Mouse (Mus musculus) right cerebral cortex, postnatal 10 days (tissue): Measurements from ENCODE around the gene Etaa1.
"Not testable (repeated sequence)": the region's sequence is repeated elsewhere in the genome, so short reads cannot be mapped to it uniquely, and the experiment has no call there.

Experiments used
- DNase-seq, 2 experiments: peaks; one replicate each; pipeline ENCODE4 v3.0.0; 2021; ENCODE audit warnings: low spot score in 2 of 2

The Etaa1 gene

DNA sequence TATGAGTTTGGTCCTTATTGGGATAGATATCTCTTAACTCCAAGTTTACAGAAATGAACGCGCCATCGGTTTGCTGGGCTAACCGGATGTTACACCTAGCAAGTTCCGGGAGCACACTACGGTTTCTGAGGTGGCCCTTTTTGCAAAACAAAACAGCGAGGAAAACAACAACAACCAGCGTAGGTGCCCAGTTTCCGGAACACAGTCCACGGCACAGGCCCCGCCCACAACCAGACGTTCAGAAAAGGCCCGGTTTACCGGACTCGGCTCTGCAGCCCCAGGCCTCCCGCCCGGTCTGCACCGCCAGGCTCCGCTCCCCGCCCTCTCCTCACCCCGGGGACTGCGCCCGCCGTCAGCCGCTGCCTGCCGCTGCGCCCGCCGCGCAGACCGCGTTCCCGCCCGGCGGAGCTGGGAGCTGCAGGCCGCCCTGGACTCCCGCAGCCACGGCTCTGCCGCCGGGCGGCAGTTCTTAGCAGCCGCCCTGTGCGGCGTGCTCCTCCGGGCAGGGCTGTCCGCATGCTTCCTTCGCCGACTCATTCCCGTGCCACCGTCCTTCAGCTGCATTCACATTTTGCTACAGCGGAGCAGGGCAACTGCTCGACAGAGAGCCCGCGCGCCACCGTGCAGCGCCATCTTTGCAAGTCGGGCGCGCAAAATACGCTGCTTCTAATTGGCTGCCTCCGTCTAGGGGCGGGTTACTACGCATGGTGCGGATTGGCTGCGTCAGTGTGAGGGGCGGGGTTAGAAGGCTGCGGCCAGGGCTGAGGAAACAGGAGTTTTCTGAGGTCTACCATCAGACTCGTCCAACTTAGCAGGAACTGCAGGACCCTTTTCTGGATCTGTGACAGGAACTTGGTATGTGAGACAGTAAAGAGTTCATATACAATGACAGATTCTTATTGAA lies at the start of gene Etaa1:
Gene Etaa1 (minus strand): TSS at position 645 of the 904 bp plus-strand sequence.
- peak; percentile 96 to 97 for DNase-seq

DNA sequence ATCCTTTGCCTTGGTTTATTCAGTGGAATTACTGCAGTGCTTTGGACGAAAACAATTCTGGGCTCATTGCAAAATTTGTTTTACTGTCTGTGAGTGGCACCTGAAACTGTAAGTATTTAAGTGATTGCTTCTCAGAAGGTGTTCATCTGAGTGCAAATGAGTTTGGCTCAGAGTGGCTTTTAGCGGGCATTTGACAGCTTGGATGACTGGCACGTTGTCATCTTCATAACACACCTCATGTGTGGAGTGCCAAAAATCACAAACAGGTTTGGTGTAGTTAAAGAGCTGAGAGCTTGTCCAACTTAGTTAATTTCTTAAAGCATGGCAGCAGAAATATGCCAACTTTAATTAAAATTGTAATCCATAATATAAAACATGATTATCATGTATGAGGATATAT lies 40.5 kb upstream of the Etaa1 start:
- no peak for DNase-seq

DNA sequence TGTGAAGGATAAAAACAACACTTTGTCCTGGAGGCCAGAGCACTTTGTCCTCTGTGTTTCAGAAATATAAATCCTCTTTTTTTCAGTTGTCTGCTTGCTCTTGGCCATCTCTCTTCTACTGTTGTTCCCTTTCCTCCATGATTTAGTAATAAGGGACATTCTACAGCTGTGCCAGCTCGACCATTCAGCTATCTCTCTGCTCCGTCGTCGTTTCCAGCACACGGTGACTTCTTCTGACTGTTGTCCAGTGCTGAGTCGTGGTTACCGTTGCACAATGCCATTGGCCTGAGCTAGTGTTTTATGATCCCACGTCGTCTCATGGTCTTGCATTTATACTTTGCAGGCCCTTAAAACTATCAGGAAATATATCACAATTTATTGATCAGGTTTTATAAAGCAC lies 38.6 kb upstream of the Etaa1 start:
- DNase-seq, result no peak

DNA sequence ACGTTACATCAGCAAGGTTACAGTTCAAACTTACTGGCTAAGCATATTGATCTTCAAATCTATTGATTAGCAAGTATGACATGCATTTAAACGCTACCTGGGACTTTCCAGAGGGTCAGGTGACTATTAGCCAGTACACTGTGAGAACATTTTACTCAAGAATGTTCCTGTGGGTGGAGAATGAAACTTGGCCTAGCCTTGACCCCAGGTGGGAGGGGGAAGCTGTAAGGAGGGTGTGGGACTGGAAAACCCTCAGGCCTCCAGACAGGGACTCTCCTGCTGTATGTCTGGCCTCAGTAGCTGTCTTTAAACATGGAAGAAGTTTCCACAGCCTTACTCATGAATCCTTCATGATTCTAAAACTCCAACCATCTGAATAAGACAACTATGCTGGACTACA lies 29.7 kb upstream of the Etaa1 start:
- DNase-seq, result no peak

DNA sequence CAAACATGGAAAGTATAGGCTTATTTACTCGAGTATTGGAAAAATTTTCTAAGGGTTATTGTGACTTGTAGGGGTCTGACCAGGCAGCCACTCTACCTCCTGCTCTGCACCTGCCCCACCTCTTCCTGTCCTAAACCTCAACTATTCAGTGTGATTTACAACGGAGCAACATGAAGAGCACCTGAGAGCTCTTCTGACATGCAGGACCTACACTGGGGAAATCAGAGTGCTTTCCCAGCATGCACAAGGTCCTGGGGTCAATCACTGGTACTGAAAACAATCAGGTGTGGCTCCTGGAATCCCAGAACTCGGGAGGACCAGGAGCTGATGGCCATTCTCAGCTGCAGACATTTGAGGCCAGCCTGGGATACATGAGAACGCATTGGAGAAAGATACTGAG lies 27.6 kb upstream of the Etaa1 start:
- DNase-seq, result no peak

DNA sequence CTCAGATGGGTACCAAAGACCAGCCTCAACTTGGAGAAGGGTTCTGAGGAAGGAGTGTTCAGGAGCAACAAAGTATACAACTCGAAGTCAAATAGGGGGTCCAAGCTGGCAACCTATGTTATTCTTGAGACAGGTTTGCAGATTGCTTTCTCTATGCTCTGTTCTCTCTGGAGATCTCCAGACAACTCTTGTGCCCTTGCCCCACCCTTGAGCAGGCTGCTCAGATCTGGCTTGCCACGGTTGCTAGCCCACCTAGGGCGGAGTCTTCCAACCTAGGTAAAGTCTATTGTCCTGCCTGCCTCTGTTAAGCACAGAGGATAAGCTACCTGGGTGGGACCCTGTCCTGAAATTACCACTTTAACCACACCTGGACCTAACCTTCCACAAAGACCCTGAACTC lies 21.9 kb upstream of the Etaa1 start:
- no peak for DNase-seq

DNA sequence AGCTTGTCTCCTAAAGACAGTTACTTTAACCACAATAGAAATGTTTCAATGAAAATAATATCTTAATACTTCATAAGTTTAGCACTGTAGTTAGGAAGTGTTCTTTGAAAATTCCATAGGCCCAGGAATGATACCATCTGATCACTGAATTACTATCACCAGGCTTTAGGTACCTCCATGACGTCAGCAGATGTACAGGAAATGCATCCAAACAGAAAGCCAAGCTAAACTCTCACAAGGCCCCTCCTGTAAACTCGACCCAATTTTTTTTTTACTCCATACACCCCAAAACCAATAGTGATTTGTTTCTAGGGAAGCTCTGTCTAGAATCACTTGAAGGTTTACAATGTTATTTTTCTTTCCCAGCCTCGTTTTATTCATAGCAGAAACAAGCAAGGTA lies 884 bp downstream of the Etaa1 start:
- no peak for DNase-seq

DNA sequence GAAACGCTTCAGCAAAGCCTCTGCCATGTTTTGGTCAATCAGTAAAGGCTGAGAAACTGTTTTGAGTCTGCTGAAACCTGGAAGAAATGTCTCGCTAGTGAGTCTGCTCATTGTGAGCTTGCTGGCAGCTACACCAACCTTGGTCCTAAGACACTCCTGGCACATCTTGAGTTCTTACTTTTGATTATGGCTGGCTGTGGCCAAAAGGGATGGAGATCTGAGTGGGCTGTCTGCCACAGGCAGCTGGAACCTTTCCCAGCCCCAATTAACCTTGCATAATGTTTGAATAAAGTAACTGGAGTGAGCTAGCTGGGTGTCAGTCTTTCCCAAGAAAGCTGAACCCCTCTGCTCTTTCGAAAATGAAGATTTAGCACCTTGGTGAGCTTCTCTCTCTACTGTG lies 2.3 kb downstream of the Etaa1 start:
- DNase-seq, result peak; percentile 79 to 84

DNA sequence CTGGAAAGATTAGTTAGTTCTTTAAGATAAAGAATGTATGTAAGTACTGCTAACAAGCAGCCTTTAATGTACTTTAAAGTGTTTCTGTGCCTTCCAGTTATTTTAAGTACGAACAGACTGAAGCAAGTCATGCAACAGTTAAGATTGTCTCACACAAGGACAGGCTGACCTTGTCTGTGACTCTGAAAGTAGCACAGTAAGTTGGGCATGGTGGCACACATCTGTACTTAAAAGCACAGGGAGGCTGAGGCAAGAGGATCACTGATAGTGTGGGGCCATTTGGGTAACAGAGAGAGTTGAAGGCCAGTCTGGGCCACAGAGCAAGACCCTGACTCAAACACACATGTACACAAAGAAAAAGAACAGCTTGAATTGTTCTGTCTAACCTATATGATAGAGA lies 14.5 kb downstream of the Etaa1 start:
- no peak for DNase-seq

DNA sequence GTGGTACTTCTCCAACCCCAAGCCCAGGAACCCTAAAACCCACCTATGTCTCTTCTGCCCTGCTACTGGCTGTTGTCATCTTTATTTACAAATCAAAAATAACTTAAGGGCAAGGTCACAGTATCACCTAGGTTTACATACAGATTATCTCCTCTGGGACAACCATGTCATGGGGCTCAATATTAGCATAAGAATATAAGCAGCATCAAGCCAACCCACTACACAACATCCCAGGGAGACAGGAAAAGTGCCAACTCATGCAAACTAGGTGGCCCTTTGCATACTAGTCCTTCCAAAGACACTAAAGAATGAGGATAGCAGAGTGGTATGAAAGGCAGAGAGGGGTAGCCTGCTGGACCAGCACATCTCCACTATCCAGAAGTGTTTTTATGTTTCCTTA lies 15.7 kb downstream of the Etaa1 start:
- no peak for DNase-seq

DNA sequence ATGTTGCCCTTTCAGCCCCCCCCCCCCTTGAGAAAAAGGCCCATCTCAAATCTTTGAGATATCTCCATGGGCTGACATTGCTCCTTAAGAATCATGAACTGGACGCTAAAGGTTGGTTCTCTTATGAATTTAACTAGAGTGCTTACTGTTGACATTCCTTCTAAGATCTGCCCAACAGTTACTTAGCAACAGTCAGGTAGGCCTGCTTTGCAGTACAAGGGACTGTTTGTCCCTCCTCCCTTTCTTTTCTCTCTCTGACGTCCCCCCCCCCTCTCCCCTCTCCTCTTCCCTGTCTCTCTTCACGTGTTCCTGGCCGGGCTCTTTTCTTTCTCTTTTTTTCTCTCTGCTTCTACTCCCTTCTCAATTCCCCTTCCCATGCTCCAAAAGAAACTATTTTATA lies 35.8 kb downstream of the Etaa1 start:
- no peak for DNase-seq

DNA sequence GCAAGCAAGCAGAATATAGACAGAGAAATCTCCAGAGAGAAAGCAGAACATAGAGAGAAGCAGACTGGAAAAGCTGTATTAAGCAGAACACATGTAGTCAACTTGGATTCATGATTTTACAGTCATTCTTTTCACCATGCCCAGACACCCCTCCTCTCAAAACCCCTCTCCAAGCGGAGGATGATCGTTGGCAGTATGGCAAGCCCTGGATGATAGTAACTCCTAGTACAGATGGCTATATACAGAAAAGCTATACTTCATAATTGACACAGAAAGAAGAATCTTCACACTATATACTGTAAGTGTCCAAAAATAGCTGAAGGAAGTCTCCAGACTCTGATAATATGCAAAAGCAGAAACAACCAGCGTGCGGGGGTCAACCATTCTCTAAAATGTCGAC lies 36.6 kb downstream of the Etaa1 start:
- peak; percentile 32 to 60 for DNase-seq

DNA sequence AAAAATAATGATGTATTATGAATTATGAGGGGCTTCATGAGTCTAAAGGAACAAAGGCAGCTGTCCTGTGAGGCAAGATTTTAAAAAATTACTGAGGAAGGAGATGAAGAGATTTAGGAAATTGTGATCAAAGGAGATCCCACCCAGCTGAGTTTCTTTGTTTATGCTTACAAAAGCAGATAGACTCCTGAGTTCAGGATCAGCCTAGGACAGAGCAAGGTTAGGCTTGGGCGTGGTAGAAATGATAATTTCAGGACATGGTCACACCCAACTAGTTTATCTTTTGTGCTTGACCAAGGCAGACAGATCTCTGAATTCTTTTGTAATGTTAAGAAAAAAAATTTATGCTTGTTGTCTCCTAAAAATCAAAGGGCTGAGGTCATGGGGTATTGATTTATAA lies 37.2 kb downstream of the Etaa1 start:
- no peak for DNase-seq

DNA sequence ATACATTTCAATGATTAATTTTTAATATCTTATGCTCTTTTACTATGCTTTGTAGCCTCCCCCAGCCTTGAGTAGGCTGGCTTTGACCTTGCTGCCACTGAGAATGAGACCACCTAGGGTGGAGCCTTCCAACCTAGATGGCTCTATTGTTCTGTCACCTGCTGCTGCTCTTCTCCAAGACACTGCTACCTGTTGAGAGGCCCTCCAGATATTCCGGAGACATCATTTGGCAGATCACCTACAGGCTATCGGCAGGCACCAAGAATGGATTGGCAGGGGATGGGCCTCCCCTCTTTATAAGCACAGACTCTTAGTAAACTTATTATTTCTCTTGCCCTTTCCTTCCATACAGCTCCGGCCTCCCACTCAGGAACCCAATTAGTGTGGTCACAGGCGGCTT lies 52.7 kb downstream of the Etaa1 start:
- DNase-seq, result not testable (repeated sequence)
